Mouse (Mus musculus) limb, embryonic 12.5 days (tissue): ENCODE data around the gene Ing4. TPM values are rescaled to one million over a fixed set of nuclear protein-coding genes. Genes with fewer than 3 reads are reported as not detected.
A peak's percentile ranks its signal among the peaks of the same experiment; 100 is the strongest.

Experiments
- ATAC-seq: fragments of 200-750 bp; cut with Nextera tagmentation; 2 replicates; pipeline ENCODE4 v1.8.0; 2017; ENCODE audit warnings: low read depth, moderate TSS enrichment; ENCODE audit not compliant: insufficient number of reproducible peaks, insufficient read depth, low FRiP score, low TSS enrichment
- H3K27ac ChIP-seq: fragments of 300-500 bp; sonication (generic); 2 replicates; pipeline ENCODE4 v1.5.1; 2016; ENCODE audit warnings: mild to moderate bottlenecking, moderate library complexity
- H3K27me3 ChIP-seq: fragments of 300-500 bp; sonication (generic); 2 replicates; pipeline ENCODE4 v1.6.1; 2016; ENCODE audit warnings: mild to moderate bottlenecking, moderate library complexity
- H3K36me3 ChIP-seq: fragments of 300-500 bp; sonication (generic); 2 replicates; pipeline ENCODE4 v1.6.1; 2016; ENCODE audit warnings: mild to moderate bottlenecking, moderate library complexity
- H3K4me1 ChIP-seq: fragments of 300-500 bp; sonication (generic); replicated peaks from 2 replicates; pipeline ENCODE4 v1.6.1; 2016
- H3K4me2 ChIP-seq: fragments of 300-500 bp; sonication (generic); 2 replicates; pipeline ENCODE4 v1.6.1; 2016; ENCODE audit warnings: mild to moderate bottlenecking, moderate library complexity
- H3K4me3 ChIP-seq: fragments of 300-500 bp; sonication (generic); replicated peaks from 2 replicates; pipeline ENCODE4 v1.5.1; 2016; ENCODE audit warnings: mild to moderate bottlenecking
- H3K9ac ChIP-seq: fragments of 300-500 bp; sonication (generic); replicated peaks from 2 replicates; pipeline ENCODE4 v1.6.1; 2016; ENCODE audit warnings: mild to moderate bottlenecking, moderate library complexity
- H3K9me3 ChIP-seq: fragments of 300-500 bp; sonication (generic); 2 replicates; pipeline ENCODE4 v1.6.1; 2016; ENCODE audit warnings: mild to moderate bottlenecking, moderate library complexity
- WGBS: fragments of 180-500 bp; shearing (Covaris S2); methylation state at CpG from one replicate; pipeline ENCODE4 v1.1.7; 2016; 5-methylcytosine and 5-hydroxymethylcytosine counted together
- microRNA-seq: library from miRNA; unstranded; fragments of <30 nt; microRNA quantifications from one replicate; pipeline ENCODE4, GENCODE M21; 2017
- polyA plus RNA-seq: library from polyadenylated mRNA; unstranded; fragments of >200 nt; fragmentation: Nextera tagmentation; extraction: Ambion mirVana; gene quantifications from 2 replicates; pipeline ENCODE4 v1.2.1, GENCODE M21; 2016

Gene Ing4
- polyA plus RNA-seq, 1 experiment from 2014 or later, result 170 TPM

DNA sequence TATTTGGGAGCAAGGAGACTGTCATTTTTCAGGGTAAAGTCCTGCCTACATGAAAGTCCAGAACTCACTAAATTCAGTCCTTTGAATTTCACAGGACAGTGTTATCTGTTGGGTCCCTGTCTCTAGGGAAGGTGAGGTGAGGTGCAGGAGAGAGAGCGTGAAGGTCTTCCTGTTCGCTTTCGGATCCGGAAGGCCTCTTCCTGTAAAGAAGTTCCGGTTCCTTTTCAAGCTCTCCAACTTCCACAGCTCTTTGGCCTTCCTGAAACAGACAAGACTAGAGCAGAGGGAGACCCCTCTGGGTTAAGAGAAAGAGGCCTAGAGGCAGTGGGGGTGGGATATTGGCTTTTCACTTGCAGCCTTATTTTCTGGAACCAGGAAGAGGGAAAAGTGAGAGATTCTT, 52.8 kb downstream of the Ing4 start:
- H3K4me3 ChIP-seq, result no peak overlapping the region
- 92% methylated on average over 5 of the region's 5 CpGs for WGBS
- no peaks in the 10 kb centered on the region for H3K27me3 ChIP-seq
- no peak for ATAC-seq
- peaks cover 31% of the 10 kb centered on the region for H3K4me1 ChIP-seq
- H3K4me2 ChIP-seq, result no peak overlapping the region
- no peaks in the 10 kb centered on the region for H3K9me3 ChIP-seq
- no peak overlapping the region for H3K9ac ChIP-seq
- H3K36me3 ChIP-seq, result no peaks in the 10 kb centered on the region
- no peak overlapping the region for H3K27ac ChIP-seq

DNA sequence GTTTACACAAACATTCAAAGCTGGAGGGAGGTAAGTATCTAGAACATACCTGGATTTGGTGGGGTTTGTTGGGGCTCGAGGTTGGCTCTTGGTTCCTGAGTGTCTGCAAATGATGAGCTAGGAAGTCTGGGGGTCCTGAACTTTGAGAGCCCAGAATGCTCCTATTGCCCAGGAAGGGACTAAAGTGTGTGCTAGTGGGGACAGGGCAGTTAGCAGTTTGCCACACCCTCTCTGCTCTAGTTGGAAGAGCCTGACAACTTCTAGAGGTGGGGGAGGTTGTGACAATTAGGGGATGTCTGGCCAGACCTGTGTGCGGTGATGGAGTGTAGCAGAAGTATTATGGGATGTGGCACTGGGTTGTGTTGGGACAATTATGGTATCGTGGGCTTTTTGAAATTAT, 55.3 kb downstream of the Ing4 start:
- peak overlapping the region; percentile 97; the same call in 1 of the 2 replicates for H3K27ac ChIP-seq
- ATAC-seq, result no peak
- H3K4me1 ChIP-seq, result peaks cover 42% of the 10 kb centered on the region
- H3K9ac ChIP-seq, result no peak overlapping the region
- H3K36me3 ChIP-seq, result peaks cover 20% of the 10 kb centered on the region
- H3K4me3 ChIP-seq, result no peak overlapping the region
- no peak overlapping the region for H3K4me2 ChIP-seq
- no peaks in the 10 kb centered on the region for H3K9me3 ChIP-seq
- WGBS, result 52% methylated on average over 3 of the region's 3 CpGs
- no peaks in the 10 kb centered on the region for H3K27me3 ChIP-seq

DNA sequence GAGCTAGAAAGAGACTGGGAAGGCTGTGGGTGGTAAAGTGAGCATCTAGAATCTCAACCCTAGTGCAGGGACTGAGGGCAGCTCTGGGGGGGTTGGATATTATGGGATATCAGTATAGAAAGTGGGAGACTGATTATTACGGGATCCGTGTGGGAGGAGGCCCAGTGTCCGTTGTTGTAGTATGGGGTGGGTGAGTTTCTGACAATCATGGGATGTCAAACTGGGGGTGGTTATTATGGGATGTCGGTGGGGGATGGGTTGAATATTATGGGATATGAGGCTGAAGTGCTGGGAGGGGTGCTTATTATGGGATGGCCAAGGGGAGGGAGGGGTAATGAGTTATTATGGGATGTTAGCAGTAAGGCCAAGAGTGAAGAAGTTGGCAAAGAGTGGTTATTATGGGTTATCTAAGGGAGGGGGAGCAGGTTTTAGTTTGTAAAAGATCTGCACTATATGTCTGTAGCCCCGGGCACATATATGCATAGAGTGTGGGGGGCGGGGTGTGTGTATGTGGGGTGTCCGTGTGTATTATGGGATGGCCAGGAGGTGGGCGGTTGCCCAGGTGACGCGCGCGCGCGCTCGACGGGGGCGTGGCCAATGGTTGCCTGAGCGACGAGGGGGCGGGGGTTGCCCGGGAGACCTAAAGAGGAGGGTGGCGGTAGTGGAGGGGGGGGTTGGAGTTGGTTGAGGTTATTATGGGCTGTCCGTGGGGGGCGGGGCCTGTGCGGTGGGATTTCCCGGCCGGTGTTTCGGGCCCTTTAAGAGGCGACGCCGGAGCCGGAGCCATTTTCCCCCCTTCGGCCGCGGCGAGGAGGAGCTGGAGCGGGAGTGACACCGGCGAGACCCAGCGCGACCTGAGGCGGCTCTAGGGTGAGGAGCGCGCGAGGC, 56.1 kb downstream of the Ing4 start, which contains the start of gene Chd4:
TSS of gene Chd4 (plus strand) at position 591 of the 888 bp plus-strand sequence.
- Histone ChIP-seq H3K4me3 (peak within 1 kb of the TSS; percentile 100), H3K27ac (peak within 1 kb of the TSS; percentile 97), H3K9me3 (no peaks in the 10 kb centered on the region), H3K4me1 (peaks cover 42% of the 10 kb centered on the region), H3K36me3 (peaks cover 28% of the 10 kb centered on the region), H3K9ac (peak within 1 kb of the TSS; percentile 93), H3K4me2 (peak within 1 kb of the TSS; percentile 94), H3K27me3 (no peaks in the 10 kb centered on the region)
- 4% methylated on average over 43 of the region's 45 CpGs for WGBS
- peak; percentile 55 for ATAC-seq

DNA sequence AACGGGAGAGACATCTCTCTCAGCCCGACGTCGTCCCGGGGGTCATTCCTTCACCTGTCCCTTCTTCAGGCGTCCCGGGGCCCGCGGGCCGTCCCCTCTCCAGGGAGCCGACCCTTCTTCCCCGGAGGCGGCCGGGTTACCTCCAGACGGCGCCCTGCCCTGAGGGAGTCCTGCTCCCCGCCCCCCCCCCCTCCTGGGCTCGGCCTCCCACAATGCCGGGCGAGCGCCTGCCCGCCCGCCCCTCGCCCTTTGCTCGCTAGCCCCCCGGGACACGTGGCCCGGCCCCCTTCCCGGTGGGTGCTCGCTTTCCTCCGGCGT, 56.7 kb downstream of the Ing4 start:
- peak; percentile 12 for ATAC-seq

DNA sequence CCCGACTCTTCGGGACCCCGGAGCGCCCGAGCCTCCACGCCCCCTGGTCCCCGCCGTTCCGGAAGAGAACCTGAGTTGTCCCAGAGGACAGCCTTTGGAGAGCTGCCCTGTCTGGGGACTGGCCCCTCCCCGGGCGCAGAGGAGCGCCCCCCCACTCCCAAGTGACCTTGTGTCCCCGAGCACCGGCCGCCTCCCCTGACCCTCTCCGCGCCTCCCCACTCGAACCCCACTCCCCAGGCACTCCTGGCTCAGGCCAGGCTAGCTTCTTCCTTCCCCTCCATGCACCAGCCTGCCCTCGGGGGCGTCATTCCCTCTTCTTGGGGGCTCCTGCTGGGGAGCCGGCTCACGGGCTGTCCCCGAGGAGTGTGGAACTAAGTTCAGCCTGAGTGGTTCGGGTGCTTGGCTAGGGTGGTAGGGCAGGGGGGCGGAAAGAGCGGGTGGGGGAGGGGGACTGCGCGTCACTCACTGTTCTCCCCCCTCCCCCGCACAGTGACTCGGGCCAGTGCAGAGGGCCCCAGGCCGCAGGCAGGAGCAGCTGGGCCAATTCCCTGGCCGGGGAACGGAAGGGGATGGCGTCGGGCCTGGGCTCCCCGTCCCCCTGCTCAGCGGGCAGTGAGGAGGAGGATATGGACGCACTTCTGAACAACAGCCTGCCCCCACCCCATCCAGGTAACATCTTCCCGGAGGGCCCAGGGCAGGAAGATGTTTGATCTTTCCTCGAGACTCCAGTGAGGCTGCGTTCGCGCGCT, 57.2 kb downstream of the Ing4 start:
- H3K4me3 ChIP-seq, result peak overlapping the region; percentile 100
- H3K27ac ChIP-seq, result peak overlapping the region; percentile 97
- peak; percentile 35 for ATAC-seq
- 0% methylated on average over 40 of the region's 44 CpGs for WGBS
- H3K9ac ChIP-seq, result peak overlapping the region; percentile 93
- H3K9me3 ChIP-seq, result no peaks in the 10 kb centered on the region
- H3K4me2 ChIP-seq, result peak overlapping the region; percentile 94
- no peaks in the 10 kb centered on the region for H3K27me3 ChIP-seq
- peaks cover 41% of the 10 kb centered on the region for H3K4me1 ChIP-seq
- peaks cover 39% of the 10 kb centered on the region for H3K36me3 ChIP-seq

More for the DNA sequence above, 56.7 kb downstream of the Ing4 start:
- peaks cover 41% of the 10 kb centered on the region for H3K4me1 ChIP-seq
- H3K4me2 ChIP-seq, result peak overlapping the region; percentile 94
- H3K36me3 ChIP-seq, result peaks cover 34% of the 10 kb centered on the region
- under 1% methylated on average over 25 of the region's 32 CpGs for WGBS
- H3K9me3 ChIP-seq, result no peaks in the 10 kb centered on the region
- H3K27me3 ChIP-seq, result no peaks in the 10 kb centered on the region
- H3K9ac ChIP-seq, result peak overlapping the region; percentile 93
- peak overlapping the region; percentile 100 for H3K4me3 ChIP-seq
- peak overlapping the region; percentile 97 for H3K27ac ChIP-seq

DNA sequence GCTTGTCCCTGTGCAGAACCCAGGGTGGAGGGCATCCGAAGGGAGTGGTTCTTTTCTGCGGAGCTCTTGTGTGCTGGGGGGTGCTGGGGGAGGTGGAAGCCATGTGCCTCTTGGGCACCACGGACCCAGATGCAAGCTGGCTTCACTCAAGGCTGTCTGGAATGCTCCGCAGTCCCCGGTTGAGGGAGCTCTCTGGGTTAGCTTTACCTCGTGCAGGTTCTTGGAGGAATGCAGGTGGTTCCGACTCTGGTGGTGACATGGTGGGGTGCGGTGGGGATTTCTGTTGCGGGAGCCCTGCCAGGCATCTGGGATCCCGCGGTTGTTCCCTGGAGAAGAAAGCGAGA, 57.8 kb downstream of the Ing4 start:
- Histone ChIP-seq H3K4me1 (peaks cover 41% of the 10 kb centered on the region), H3K4me2 (peak overlapping the region; percentile 94), H3K27me3 (no peaks in the 10 kb centered on the region), H3K9ac (peak overlapping the region; percentile 93), H3K4me3 (peak overlapping the region; percentile 100), H3K36me3 (peaks cover 45% of the 10 kb centered on the region), H3K9me3 (no peaks in the 10 kb centered on the region), H3K27ac (peak overlapping the region; percentile 97)
- no peak; the same call in 1 of the 2 replicates for ATAC-seq
- 2% methylated on average over 12 of the region's 12 CpGs for WGBS

DNA sequence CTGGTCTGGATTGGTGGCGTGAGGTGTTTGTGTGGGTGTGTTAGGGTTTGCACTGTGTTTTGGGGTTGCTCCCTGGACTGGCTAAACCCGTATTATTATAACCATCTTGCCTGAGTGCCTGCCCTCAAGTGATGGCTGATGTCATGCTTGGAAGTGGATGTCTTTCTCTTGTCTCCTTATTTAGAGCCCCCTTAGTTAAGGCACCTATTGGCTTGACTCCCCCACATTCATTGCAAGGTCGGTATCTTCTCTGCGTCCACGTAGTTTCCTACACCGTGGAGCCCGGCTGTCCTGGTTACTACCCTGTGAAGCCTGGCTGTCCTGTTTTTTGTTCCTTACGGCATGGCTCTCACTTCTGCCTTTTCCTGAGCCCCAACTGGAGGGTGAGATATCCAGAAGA, 58.4 kb downstream of the Ing4 start:
- Histone ChIP-seq H3K27ac (no peak overlapping the region), H3K4me3 (peak overlapping the region; percentile 100), H3K27me3 (no peaks in the 10 kb centered on the region), H3K36me3 (peaks cover 51% of the 10 kb centered on the region), H3K9ac (peak overlapping the region; percentile 93), H3K9me3 (no peaks in the 10 kb centered on the region), H3K4me1 (peaks cover 41% of the 10 kb centered on the region), H3K4me2 (peak overlapping the region; percentile 94)
- 56% methylated on average over 8 of the region's 8 CpGs for WGBS
- no peak for ATAC-seq

DNA sequence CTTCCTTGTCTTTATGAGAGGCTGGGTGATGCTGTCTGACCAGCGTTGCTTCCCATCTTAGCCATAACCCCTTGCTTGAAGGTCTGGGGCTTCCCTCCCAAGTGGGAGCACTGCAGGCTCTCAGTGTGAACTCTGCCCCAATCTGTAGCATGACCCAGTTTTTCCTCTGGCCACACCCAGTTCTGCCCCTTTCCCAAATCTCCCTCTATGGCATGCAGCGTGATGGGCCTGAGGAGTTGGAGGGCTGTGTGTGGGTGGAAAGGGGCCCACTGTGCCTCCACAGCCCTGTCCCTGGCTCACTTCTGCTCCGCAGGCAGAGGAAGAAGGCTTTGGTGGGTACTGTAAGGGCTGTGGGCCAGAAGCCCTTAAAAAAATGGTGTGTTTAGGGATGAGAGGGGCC, 59.0 kb downstream of the Ing4 start:
- Histone ChIP-seq H3K36me3 (peaks cover 54% of the 10 kb centered on the region), H3K27ac (no peak overlapping the region)
- WGBS, result 73% methylated on average over 3 of the region's 3 CpGs

More for the DNA sequence above, 59.0 kb downstream of the Ing4 start:
- no peaks in the 10 kb centered on the region for H3K9me3 ChIP-seq
- ATAC-seq, result no peak
- H3K4me2 ChIP-seq, result peak overlapping the region; percentile 94
- H3K4me1 ChIP-seq, result peaks cover 41% of the 10 kb centered on the region
- peak overlapping the region; percentile 93 for H3K9ac ChIP-seq
- no peaks in the 10 kb centered on the region for H3K27me3 ChIP-seq
- H3K4me3 ChIP-seq, result peak overlapping the region; percentile 100

Small RNA genes lying within 50 kb of the gene (microRNA-seq; reads per million reads assigned to microRNA genes)
- gene Mir7045, result not detected

Other genes starting within 250 kb of the Ing4 start
- gene Spsb2, start 231.1 kb upstream of the Ing4 start, polyA plus RNA-seq, result 8.7 and 9.1 TPM in 2 replicates
- 714 and 740 TPM in 2 replicates for gene Tpi1, start 225.5 kb upstream of the Ing4 start, polyA plus RNA-seq
- gene Usp5, start 210.3 kb upstream of the Ing4 start, polyA plus RNA-seq, result 191 and 196 TPM in 2 replicates
- gene Cdca3, start 210.2 kb upstream of the Ing4 start, polyA plus RNA-seq, result 200 and 202 TPM in 2 replicates
- 0.81 and 1.0 TPM in 2 replicates for gene Gnb3, start 199.5 kb upstream of the Ing4 start, polyA plus RNA-seq
- gene P3h3, start 182.0 kb upstream of the Ing4 start, polyA plus RNA-seq, result 59.8 and 61.4 TPM in 2 replicates
- gene Gpr162, start 175.8 kb upstream of the Ing4 start, polyA plus RNA-seq, result 2.5 and 2.7 TPM in 2 replicates
- 0.15 TPM in 1 of 2 replicates, not detected in the other for gene Cd4, start 151.5 kb upstream of the Ing4 start, polyA plus RNA-seq
- gene Lag3, start 128.1 kb upstream of the Ing4 start, polyA plus RNA-seq, result 2.2 TPM in 2 replicates
- 325 and 346 TPM in 2 replicates for gene Ptms, start 119.7 kb upstream of the Ing4 start, polyA plus RNA-seq
- gene Mlf2, start 108.4 kb upstream of the Ing4 start, polyA plus RNA-seq, result 401 and 407 TPM in 2 replicates
- 114 and 124 TPM in 2 replicates for gene Cops7a, start 74.2 kb upstream of the Ing4 start, polyA plus RNA-seq
- gene Pianp, start 43.1 kb upstream of the Ing4 start, polyA plus RNA-seq, result 5.0 and 5.8 TPM in 2 replicates
- 18.5 and 24.7 TPM in 2 replicates for gene Zfp384, start 30.6 kb upstream of the Ing4 start, polyA plus RNA-seq
- gene Acrbp, start 9.9 kb downstream of the Ing4 start, polyA plus RNA-seq, result 17.6 and 18.3 TPM in 2 replicates
- 0.18 and 0.20 TPM in 2 replicates for gene Lpar5, start 28.2 kb downstream of the Ing4 start, polyA plus RNA-seq
- 106 and 109 TPM in 2 replicates for gene Chd4, start 56.2 kb downstream of the Ing4 start, polyA plus RNA-seq
- gene Nop2, start 92.1 kb downstream of the Ing4 start, polyA plus RNA-seq, result 65.8 and 72.6 TPM in 2 replicates
- gene Iffo1, start 105.5 kb downstream of the Ing4 start, polyA plus RNA-seq, result 24.6 and 27.1 TPM in 2 replicates
- 2,206 and 2,264 TPM in 2 replicates for gene Gapdh, start 126.7 kb downstream of the Ing4 start, polyA plus RNA-seq
- gene Ncapd2, start 151.9 kb downstream of the Ing4 start, polyA plus RNA-seq, result 224 and 227 TPM in 2 replicates
- gene Mrpl51, start 152.0 kb downstream of the Ing4 start, polyA plus RNA-seq, result 209 and 210 TPM in 2 replicates
- gene Vamp1, start 175.8 kb downstream of the Ing4 start, polyA plus RNA-seq, result 6.3 and 7.4 TPM in 2 replicates
- 2.0 and 2.8 TPM in 2 replicates for gene Tapbpl, start 192.1 kb downstream of the Ing4 start, polyA plus RNA-seq
- 2.8 and 3.0 TPM in 2 replicates for gene Cd27, start 197.2 kb downstream of the Ing4 start, polyA plus RNA-seq
- 0.56 and 0.60 TPM in 2 replicates for gene Tuba3a, start 246.3 kb downstream of the Ing4 start, polyA plus RNA-seq